Mouse (Mus musculus) adrenal gland, adult (tissue): Measurements from ENCODE around the gene Wdr61.
A peak's percentile ranks its signal among the peaks of the same experiment; 100 is the strongest.
"Not testable (repeated sequence)": the region's sequence is repeated elsewhere in the genome, so short reads cannot be mapped to it uniquely, and the experiment has no call there.

Source experiments
- DNase-seq, 2 experiments: peaks; one replicate each; pipeline ENCODE4 v3.0.0; 2022 to 2023; ENCODE audit warnings: low spot score in 1 of 2; ENCODE audit not compliant: inconsistent age in 2 of 2

The Wdr61 gene

GRCm38 (mm10) chr9:54732122-54732521 is 2.2 kb downstream of the Wdr61 start:
- peak in 1 of 2 experiments; percentile 47 for DNase-seq

GRCm38 (mm10) chr9:54726315-54726714 is 8.0 kb downstream of the Wdr61 start:
- DNase-seq, result no peak

- no peak for DNase-seq
These were observed 11.7 kb downstream of the Wdr61 start for GRCm38 (mm10) chr9:54722596-54722995.

GRCm38 (mm10) chr9:54722156-54722555 is 12.2 kb downstream of the Wdr61 start:
- DNase-seq, result no peak

- DNase-seq, result no peak
These were observed 16.8 kb downstream of the Wdr61 start for GRCm38 (mm10) chr9:54717527-54717926.

DNA sequence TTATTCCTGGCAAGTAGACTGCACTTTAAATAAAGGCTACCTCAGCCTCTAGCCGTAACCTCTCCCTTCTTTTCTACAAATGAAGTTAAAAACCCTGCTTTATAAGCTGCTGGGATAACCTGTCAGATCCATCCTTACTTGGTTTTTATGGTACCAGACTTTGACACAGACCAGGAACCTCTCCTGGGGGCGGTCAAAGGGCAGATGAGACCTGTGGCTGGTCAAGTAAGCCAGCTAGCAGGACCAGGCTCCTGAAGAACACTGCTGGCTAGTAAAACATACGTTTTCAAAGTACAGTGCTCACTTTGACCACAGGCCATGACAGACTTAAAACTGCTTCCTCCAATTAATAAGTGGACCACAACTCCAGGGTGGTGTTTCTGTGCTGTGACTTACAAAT is 18.5 kb downstream of the Wdr61 start:
- no peak for DNase-seq

GRCm38 (mm10) chr9:54708085-54708484 is 26.2 kb downstream of the Wdr61 start:
- DNase-seq, result no peak

DNA sequence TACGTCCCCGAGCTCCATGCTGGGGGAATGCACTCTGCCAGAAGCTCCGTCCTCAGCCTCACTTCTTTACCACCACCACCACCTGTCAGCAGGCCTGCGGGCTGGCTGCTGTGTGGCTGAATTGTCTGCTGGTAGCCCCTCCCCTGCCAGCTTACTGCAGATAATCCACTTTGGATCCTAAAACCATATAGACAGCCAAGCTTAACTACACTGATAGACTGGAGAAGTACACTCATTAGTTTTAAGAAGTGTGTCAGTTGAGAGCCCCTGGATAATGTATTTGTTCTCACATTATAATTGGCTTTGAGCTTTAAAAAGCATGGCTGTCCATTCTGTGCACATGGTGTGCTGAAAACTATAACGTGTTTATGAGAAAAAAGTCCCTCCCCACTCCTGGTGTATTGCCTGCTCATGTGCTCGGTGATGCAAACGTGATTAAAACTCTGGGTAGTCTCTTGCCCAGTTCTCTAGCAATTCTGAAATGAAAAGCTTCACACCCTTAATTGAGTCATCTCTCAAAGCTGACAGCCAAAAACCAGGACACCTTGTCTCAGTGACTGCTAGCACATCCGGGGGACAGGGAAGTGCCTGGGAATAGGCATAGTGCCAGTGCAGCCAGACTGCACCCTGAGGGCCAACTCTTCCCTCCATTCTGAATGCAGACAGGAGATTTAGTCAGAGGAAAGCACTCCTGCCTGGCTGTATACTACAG is 26.9 kb downstream of the Wdr61 start:
- DNase-seq, result no peak

DNA sequence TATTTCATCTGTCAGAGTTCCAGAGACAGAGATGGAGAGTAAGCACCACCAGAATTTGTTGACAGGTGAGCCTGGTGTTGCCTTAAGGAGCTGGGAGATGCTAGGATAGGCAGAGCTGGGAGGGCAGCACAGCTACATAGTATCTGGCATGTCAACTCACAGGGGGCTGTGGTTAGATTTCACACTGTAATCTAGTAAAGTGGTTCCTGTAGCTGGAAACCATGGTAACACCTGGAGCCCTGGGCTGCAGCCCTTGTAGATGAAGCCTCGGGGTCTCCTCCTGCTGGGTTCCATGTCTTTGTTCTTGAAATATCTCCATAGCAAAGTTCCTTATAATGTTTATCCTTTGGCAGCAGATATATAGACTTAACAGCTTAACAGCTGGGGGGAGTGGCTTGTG is 28.8 kb downstream of the Wdr61 start:
- DNase-seq, result no peak

DNA sequence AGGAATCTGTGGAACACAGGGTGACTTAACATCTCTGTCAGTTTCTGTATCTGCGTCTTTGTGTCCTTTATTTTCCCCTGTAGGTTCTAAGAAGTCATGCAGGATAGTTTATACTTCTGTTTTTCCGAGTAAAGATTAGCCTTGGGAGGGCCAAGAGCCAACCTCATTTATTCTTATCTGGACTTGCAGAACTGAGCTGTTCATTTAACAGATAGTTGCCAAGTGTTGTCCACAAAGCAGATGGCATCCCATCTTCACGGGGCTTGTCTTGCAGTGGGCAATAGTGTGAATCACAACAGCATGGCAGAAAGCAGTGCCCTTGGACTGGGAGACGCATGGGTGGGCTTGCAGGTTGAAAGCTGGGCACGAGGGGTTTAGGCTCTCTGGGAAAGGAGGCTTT is 30.0 kb downstream of the Wdr61 start:
- DNase-seq, result no peak

GRCm38 (mm10) chr9:54702581-54702980 is 31.7 kb downstream of the Wdr61 start:
- DNase-seq, result peak in 1 of 2 experiments; percentile 56

DNA sequence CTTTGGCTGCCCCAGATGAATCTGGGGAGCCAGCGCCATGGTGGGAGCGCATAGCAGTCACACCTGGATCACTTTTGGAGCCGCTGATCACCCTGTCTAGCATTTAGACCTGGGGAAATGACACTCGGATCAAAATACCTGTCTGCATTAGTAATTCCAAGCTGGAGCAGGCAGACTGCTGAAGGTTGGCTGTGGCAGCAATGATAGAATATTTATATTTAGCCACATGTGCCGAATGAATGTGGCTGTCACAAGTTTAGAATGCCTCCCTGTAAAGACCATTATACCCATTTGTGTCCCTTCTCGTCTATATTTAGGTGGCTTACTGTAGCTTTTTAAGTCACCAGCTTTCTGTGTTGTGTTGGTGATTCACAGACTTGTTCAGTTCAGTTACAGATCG is 33.6 kb downstream of the Wdr61 start:
- DNase-seq, result no peak

DNA sequence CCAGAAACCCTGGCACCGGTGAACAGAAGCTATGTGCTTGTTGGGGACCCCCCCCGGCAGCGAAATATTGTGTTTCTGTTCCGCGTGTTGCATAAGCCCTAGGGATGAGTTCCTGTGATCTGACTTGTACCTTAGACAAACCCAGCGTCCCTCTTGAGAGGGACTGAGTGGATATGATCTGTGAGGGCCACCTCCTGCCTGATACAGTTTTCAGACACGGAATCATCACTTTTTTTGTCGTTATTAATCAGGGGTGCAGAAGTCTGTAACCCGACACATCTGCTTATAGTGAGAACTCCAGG is 34.2 kb downstream of the Wdr61 start:
- DNase-seq, result no peak

DNA sequence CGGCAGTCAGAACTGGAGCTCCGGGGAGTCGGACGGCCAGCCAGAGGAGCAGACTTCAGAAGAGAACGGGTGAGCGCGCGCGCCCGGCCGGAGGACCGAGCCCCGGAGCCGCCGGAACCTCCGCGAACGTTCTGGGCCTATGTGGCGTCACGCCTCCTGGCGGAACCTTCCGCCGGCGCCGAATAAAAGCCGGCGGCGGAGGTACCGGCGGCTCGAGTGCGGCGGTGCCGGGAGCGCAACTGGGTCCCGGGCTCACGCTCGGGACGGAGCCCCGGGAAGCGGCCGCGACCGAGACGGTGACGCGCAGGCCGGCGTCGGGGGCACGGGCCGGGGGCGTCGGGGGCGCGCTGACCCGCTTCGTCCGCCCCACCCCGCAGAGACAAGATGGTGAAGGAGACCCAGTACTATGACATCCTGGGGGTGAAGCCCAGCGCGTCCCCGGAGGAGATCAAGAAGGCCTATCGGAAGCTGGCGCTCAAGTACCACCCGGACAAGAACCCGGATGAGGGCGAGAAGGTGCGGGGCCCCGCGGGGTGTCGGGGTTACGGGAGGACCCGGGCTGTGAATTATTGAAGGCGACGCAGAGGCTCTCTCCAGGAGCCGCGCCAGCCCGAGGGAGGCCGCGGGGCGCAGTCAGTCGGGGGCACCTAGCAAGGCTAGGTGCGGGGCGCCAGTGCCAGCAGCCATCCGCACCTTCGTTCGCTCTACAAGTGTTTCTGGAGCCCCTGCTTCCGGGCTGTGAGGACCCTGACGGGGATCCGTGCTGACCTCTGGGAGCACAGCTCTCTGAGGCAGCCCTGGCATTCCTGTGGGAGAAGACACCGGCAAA is 34.8 kb downstream of the Wdr61 start:
- peak; percentile 89 to 96 for DNase-seq

- no peak for DNase-seq
These were observed 35.3 kb downstream of the Wdr61 start for GRCm38 (mm10) chr9:54699087-54699344.

GRCm38 (mm10) chr9:54698318-54699086 is 35.8 kb downstream of the Wdr61 start, which contains the start of gene Dnaja4:
Dnaja4 (plus strand) TSS chr9:54698873.
- DNase-seq, result no peak

DNA sequence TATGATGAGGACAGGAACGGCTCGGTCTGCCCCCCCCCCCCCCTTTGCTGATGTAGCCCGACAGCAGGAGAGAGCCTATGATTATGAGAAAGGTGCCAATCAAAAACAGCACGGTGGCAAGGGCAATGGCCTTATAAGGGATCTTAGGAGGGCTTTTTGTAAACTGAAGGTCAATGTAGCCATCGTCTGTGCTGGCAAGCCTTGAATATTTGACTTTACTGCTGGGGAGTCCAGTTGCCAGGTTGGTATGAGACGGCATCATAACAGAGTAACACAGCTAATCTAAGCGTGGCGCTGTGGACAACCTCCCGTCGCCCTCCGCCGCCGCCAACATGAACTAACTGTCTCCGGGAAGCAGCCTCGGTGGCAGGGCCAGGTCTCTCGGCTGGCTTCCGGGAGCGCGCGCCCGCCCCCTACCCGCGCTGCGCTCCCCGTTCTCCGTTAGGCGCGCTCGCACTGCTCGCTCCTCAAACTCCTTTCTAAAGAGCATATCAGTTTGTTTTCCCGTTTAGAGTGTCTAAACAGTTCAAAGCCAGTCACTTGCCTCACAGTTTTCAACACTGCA is 43.0 kb downstream of the Wdr61 start:
- peak; percentile 48 to 75 for DNase-seq

- DNase-seq, result not testable (repeated sequence)
These were observed 43.6 kb downstream of the Wdr61 start for GRCm38 (mm10) chr9:54690697-54691096.

DNA sequence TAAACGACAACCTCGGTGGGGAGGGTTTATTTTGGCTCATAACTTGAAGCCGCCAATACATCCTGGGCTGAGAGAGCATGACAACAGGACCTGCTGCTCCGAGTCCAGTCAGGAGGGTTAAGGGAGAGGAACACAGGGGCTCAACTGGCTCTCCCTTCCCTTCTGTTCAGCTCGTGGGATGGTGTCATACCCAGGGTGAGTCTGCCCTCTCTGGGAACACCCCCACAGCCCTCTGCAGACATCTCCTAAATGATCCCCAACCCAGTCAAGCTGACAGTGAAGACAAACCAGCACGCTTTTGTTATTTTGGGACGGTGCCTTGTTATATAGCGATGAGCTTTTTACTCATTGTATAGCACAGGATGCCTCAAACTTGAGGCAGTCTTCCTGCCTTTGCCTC is 44.9 kb downstream of the Wdr61 start:
- DNase-seq, result no peak

DNA sequence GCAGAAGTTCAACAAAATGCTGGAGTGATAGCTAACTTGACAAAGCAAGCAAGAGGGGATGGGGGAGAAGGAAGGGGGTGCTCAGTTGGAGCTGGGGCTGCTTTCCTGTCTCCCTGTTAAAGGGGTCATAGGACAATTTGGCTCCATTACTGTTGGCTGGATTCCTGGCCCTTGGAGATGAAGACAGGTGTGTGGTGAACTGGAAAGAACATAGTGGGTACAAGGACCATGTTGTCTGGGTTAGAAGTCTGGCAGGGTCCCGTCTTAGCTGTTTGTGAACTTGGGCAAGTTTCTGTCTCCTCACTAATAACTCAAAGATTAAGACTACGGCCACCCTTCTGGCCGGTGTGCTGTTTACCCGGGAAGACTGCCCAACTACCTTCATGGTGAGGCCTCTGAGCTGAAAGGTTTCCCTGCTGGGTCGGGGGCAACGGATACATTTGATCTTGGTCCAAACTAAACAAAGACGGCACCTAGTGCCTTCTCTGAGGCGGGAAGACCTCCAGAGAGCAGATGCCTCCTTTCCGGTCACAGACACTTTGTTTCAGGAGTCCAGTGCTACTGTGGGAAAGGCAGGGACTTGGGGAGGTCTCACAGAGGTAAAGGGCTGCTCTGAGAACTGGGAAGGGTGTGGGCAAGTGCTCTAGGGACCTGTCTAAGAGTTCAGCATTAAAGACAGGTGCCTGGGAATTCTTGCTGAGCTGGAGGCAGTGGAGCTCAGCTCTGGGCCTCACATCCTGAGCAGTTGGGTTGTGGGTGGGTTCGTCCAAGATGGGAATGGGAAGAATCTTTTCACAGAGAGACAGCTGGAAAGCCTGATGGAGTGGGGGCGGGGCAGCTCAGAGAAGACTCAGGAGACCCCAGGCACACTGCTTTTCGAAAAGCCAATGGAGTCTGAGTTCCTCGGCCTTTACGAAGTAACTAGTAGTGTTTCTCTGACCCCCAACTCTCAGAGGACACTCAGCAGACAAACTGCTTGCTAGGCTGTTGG is 46.8 kb downstream of the Wdr61 start:
- DNase-seq, result no peak
